Mouse (Mus musculus) testis, adult 2 months (tissue): ENCODE measurements around the gene Igsf9.

Experiments used
- CTCF ChIP-seq: fragments of 200-500 bp; IDR thresholded peaks from 2 replicates; pipeline ENCODE4 v1.5.1; 2012; ENCODE audit warnings: low read depth, mild to moderate bottlenecking, inconsistent platforms, low read length, moderate library complexity; ENCODE audit not compliant: control insufficient read depth, insufficient read depth, insufficient replicate concordance
- POLR2A ChIP-seq: fragments of 200-500 bp; IDR thresholded peaks from 2 replicates; pipeline ENCODE4 v1.6.1; 2012; ENCODE audit warnings: low read depth, mild to moderate bottlenecking, inconsistent platforms, low read length, moderate library complexity; ENCODE audit not compliant: control insufficient read depth

- TF ChIP-seq CTCF = no peak
- TF ChIP-seq POLR2A = no peak
These were observed 33.1 kb downstream of the Igsf9 start for GRCm38 (mm10) chr1:172514551-172515268.
